Mouse (Mus musculus) neural tube, embryonic 12.5 days (tissue): Measurements from ENCODE around the gene Fibp. TPM values are rescaled to one million over a fixed set of nuclear protein-coding genes. Genes with fewer than 3 reads are reported as not detected.
A peak's percentile ranks its signal among the peaks of the same experiment; 100 is the strongest.
"Not testable (repeated sequence)": the region's sequence is repeated elsewhere in the genome, so short reads cannot be mapped to it uniquely, and the experiment has no call there.

Experiments used
- ATAC-seq: fragments of 200-750 bp; cut with Nextera tagmentation; 2 replicates; pipeline ENCODE4 v1.8.0; 2017; ENCODE audit warnings: low read depth, mild to moderate bottlenecking, moderate TSS enrichment, moderate library complexity; ENCODE audit not compliant: low FRiP score
- H3K27ac ChIP-seq: fragments of 300-500 bp; sonication (generic); 2 replicates; pipeline ENCODE4 v1.5.1; 2016
- H3K27me3 ChIP-seq: fragments of 300-500 bp; sonication (generic); replicated peaks from 2 replicates; pipeline ENCODE4 v1.6.1; 2016; ENCODE audit warnings: mild to moderate bottlenecking
- H3K36me3 ChIP-seq: fragments of 300-500 bp; sonication (generic); 2 replicates; pipeline ENCODE4 v1.6.1; 2016; ENCODE audit warnings: mild to moderate bottlenecking
- H3K4me1 ChIP-seq: fragments of 300-500 bp; sonication (generic); 2 replicates; pipeline ENCODE4 v1.6.1; 2016
- H3K4me2 ChIP-seq: fragments of 300-500 bp; sonication (generic); replicated peaks from 2 replicates; pipeline ENCODE4 v1.6.1; 2016; ENCODE audit warnings: mild to moderate bottlenecking
- H3K4me3 ChIP-seq: fragments of 300-500 bp; sonication (generic); 2 replicates; pipeline ENCODE4 v1.5.1; 2016
- H3K9ac ChIP-seq: fragments of 300-500 bp; sonication (generic); 2 replicates; pipeline ENCODE4 v1.6.1; 2016; ENCODE audit warnings: mild to moderate bottlenecking
- H3K9me3 ChIP-seq: fragments of 300-500 bp; sonication (generic); 2 replicates; pipeline ENCODE4 v1.6.1; 2016; ENCODE audit warnings: mild to moderate bottlenecking
- WGBS: fragments of 180-500 bp; shearing (Covaris S2); methylation state at CpG from one replicate; pipeline ENCODE4 v1.1.7; 2016; 5-methylcytosine and 5-hydroxymethylcytosine counted together
- polyA plus RNA-seq: library from polyadenylated mRNA; unstranded; fragments of >200 nt; fragmentation: Nextera tagmentation; extraction: Ambion mirVana; gene quantifications from 2 replicates; pipeline ENCODE4 v1.2.1, GENCODE M21; 2016

The Fibp gene
- polyA plus RNA-seq, 1 experiment from 2014 or later, result 142 TPM

- Histone ChIP-seq H3K9ac (no peak overlapping the region), H3K4me1 (peaks cover 12% of the 10 kb centered on the region), H3K36me3 (peaks cover 48% of the 10 kb centered on the region), H3K4me3 (no peak overlapping the region), H3K27me3 (no peaks in the 10 kb centered on the region), H3K4me2 (no peak overlapping the region), H3K27ac (no peak overlapping the region), H3K9me3 (no peaks in the 10 kb centered on the region)
- 94% methylated on average over 7 of the region's 7 CpGs for WGBS
- ATAC-seq, result no peak
Observed at GRCm38 (mm10) chr19:5485821-5486220, 25.4 kb downstream of the Fibp start.

GRCm38 (mm10) chr19:5486286-5486685 is 25.9 kb downstream of the Fibp start:
- no peak overlapping the region for H3K4me3 ChIP-seq
- ATAC-seq, result no peak
- peaks cover 48% of the 10 kb centered on the region for H3K36me3 ChIP-seq
- H3K9me3 ChIP-seq, result no peaks in the 10 kb centered on the region
- H3K27ac ChIP-seq, result no peak overlapping the region
- no peaks in the 10 kb centered on the region for H3K27me3 ChIP-seq
- no peak overlapping the region; the same call in 1 of the 2 replicates for H3K4me2 ChIP-seq
- peaks cover 12% of the 10 kb centered on the region for H3K4me1 ChIP-seq
- H3K9ac ChIP-seq, result 0 out of 2 replicates have a peak overlapping the region, but pooled peaks have one; percentile 21
- WGBS, result 93% methylated on average over 8 of the region's 8 CpGs

DNA sequence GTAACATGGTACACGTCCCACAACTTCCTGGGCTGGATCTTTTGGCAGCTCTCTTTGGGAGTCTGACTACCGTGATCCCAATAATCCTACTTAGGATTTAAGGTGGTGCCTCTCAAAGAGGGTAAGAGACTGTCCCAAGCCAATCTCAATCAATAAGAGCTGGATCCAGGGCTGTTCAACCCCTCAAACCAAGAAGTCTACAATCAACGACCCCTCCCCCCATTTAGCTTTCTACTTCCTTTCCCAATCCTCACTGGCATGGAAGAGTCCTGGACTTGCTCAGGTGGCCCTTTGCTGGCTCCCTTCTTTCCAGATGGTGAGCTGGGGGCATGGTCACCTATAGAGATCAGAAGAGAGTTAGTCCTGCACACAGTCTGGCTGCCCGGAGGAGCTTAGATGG is 26.4 kb downstream of the Fibp start:
- Histone ChIP-seq H3K27ac (no peak overlapping the region), H3K4me2 (peak overlapping the region; percentile 69), H3K27me3 (no peaks in the 10 kb centered on the region), H3K36me3 (peaks cover 43% of the 10 kb centered on the region), H3K4me1 (peaks cover 13% of the 10 kb centered on the region), H3K9me3 (no peaks in the 10 kb centered on the region), H3K4me3 (no peak overlapping the region), H3K9ac (0 out of 2 replicates have a peak overlapping the region, but pooled peaks have one; percentile 21)
- WGBS, result 88% methylated on average over 4 of the region's 4 CpGs
- ATAC-seq, result no peak

DNA sequence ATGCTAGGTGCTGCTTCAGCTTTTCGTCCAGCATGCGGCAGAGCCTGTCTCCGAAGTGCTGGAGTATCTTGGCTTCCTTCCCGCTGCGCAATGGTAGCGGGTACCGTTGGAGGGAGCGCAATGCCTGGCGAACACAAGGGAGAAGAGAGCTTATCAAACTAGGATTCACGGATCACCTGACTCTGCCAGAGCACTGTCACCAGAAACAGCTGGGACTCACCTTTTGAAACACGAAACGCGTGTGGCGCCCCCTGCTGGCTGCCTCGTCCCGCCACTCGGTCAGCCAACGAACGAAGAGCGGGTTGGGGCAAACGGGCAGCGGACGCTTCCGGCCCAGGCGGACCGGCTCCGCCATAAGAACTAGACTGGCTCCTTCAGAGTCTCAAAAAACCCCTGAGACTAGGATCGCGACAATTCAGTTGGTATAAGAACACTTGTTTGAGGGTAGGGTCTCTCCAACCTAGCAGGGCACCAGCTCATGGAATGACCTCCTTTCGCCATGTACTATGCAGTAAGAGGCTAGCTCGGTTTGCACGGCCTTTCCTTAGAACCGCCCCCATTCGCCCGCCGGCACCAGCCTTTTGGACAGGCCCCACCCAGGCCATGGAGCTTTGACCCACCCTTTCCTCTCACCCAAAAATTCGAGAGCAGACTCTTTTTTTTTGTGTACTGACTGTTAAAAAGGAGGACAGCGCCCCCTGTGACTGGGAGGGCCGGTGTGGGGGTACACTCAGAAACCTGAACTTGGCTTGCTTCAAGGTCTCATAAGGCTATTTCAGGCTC is 27.5 kb downstream of the Fibp start, which contains the start of gene Mus81:
TSS of gene Mus81 (minus strand) at position 635 of the 783 bp plus-strand sequence.
- 1% methylated on average over 39 of the region's 39 CpGs for WGBS
- H3K27me3 ChIP-seq, result no peaks in the 10 kb centered on the region
- peak within 1 kb of the TSS; percentile 41 for H3K4me3 ChIP-seq
- H3K4me2 ChIP-seq, result peak within 1 kb of the TSS; percentile 69
- peak within 1 kb of the TSS; percentile 62 for H3K9ac ChIP-seq
- peak; percentile 46 for ATAC-seq
- H3K36me3 ChIP-seq, result peaks cover 43% of the 10 kb centered on the region
- no peaks in the 10 kb centered on the region for H3K9me3 ChIP-seq
- peaks cover 25% of the 10 kb centered on the region for H3K4me1 ChIP-seq
- H3K27ac ChIP-seq, result peak within 1 kb of the TSS; percentile 97

DNA sequence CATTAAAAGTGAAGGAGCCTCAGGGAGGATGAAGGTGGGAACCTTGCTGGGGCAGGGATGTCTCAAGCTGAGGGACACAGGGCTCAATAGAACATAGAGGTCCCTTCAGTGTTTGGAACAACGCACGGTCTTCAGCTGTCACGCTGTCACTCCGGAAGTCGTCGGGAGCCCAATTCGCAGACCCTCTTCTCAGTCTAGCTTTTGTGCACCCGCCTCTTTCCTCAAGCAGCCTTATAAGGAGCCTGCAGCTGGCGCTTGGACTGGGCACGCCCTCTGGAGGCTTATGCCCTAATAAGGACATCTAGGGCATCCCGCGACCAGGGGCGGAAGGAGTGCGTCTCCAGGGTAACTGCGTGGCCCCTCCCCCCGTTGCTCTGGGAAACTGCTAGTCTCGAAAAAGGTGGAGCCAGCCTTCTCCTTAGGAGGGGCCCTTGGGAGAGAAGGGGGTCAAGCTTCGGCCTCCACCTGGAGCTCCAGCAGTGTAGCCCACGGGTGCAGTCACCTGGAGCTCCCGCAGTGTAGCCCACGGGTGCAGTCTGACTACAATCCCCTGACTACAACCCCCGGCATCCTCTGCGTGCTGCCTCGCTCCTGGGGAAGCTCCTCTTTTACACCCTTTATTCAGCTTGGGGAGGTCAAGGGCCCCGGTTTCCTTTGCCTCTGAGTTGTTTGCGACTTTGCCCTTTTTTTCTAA is 28.6 kb downstream of the Fibp start:
- H3K36me3 ChIP-seq, result peaks cover 43% of the 10 kb centered on the region
- H3K27me3 ChIP-seq, result no peaks in the 10 kb centered on the region
- H3K4me2 ChIP-seq, result peak overlapping the region; percentile 69
- no peaks in the 10 kb centered on the region for H3K9me3 ChIP-seq
- peak overlapping the region; percentile 97 for H3K27ac ChIP-seq
- H3K4me1 ChIP-seq, result peaks cover 26% of the 10 kb centered on the region
- H3K9ac ChIP-seq, result peak overlapping the region; percentile 62
- peak overlapping the region; percentile 41 for H3K4me3 ChIP-seq
- under 1% methylated on average over 26 of the region's 26 CpGs for WGBS
- peak; percentile 78 for ATAC-seq

DNA sequence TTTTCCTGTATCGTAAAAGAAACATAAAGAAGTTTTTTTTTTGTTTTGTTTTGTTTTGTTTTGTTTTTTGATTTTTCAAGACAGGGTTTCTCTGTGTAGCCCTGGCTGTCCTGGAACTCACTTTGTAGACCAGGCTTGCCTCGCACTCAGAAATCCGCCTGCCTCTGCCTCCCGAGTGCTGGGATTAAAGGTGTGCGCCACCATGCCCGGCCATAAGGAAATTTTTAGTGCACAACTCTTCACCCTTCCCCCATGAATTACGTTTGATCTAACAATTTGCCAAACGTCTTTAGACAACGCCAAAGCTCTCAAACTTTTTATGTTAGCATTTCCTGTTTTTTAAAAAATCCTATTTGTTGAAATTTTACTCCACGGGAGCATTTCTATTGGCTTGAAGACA is 29.3 kb downstream of the Fibp start:
- ATAC-seq, H3K4me3 ChIP-seq, H3K9ac ChIP-seq, H3K9me3 ChIP-seq, H3K27me3 ChIP-seq: not testable (repeated sequence)
- H3K36me3 ChIP-seq, result peaks cover 43% of the 10 kb centered on the region
- WGBS, result 55% methylated on average over 10 of the region's 10 CpGs
- H3K4me1 ChIP-seq, result peaks cover 26% of the 10 kb centered on the region
- peak overlapping the region; percentile 82 for H3K4me2 ChIP-seq
- H3K27ac ChIP-seq, result peak overlapping the region; percentile 99; the same call in 1 of the 2 replicates

DNA sequence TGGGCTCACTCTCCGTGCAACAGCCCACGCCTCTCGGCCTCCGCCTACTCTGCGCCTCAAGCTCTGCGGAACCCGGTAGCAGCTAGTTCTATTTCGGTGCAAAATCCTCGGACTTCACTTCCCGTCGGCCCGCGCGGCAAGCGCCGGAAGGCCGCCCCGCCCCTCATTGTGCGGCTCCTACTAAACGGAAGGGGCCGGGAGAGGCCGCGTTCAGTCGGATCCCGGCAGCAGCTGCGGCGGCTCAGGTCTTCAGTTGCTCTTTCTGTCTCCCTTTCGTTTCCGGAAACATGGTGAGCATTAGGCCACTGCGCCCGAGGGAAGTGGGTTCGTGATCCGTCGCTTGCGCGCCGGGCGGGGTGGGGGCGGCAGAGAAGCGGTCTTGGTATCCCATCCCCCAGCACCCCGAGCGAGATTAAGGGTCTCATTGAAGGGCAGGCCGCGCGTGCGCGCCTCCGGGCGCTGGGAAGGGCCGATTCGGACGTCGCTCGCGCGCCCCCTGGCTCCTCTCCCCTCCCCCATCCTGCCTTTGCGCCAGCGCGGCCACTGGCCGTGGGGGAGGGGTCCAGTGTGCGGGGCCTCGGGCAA is 30.0 kb downstream of the Fibp start, which contains the start of gene Cfl1:
TSS of gene Cfl1 (plus strand) at position 143 of the 585 bp plus-strand sequence.
- peak within 1 kb of the TSS; percentile 93 for H3K4me3 ChIP-seq
- H3K9ac ChIP-seq, result peak within 1 kb of the TSS; percentile 91
- under 1% methylated on average over 62 of the region's 62 CpGs for WGBS
- no peaks in the 10 kb centered on the region for H3K9me3 ChIP-seq
- peak within 1 kb of the TSS; percentile 99 for H3K27ac ChIP-seq
- H3K4me2 ChIP-seq, result peak within 1 kb of the TSS; percentile 82
- peaks cover 26% of the 10 kb centered on the region for H3K4me1 ChIP-seq
- H3K27me3 ChIP-seq, result no peaks in the 10 kb centered on the region
- peaks cover 40% of the 10 kb centered on the region for H3K36me3 ChIP-seq
- peak; percentile 67 for ATAC-seq

- Histone ChIP-seq H3K36me3 (peaks cover 41% of the 10 kb centered on the region), H3K4me1 (peaks cover 26% of the 10 kb centered on the region), H3K9ac (peak overlapping the region; percentile 91), H3K27me3 (no peaks in the 10 kb centered on the region), H3K27ac (peak overlapping the region; percentile 99), H3K4me2 (peak overlapping the region; percentile 82), H3K9me3 (no peaks in the 10 kb centered on the region), H3K4me3 (peak overlapping the region; percentile 93)
- ATAC-seq, result peak; percentile 45
- under 1% methylated on average over 59 of the region's 59 CpGs for WGBS
Observed at GRCm38 (mm10) chr19:5490898-5491708, 30.7 kb downstream of the Fibp start.

GRCm38 (mm10) chr19:5492641-5493040 is 32.2 kb downstream of the Fibp start:
- no peaks in the 10 kb centered on the region for H3K9me3 ChIP-seq
- peaks cover 53% of the 10 kb centered on the region for H3K36me3 ChIP-seq
- no peak overlapping the region for H3K27ac ChIP-seq
- 90% methylated on average over 4 of the region's 4 CpGs for WGBS
- peak overlapping the region; percentile 82 for H3K4me2 ChIP-seq
- H3K4me1 ChIP-seq, result peaks cover 16% of the 10 kb centered on the region
- no peaks in the 10 kb centered on the region for H3K27me3 ChIP-seq
- H3K4me3 ChIP-seq, result peak overlapping the region; percentile 3; the same call in 1 of the 2 replicates
- H3K9ac ChIP-seq, result no peak overlapping the region
- ATAC-seq, result no peak

DNA sequence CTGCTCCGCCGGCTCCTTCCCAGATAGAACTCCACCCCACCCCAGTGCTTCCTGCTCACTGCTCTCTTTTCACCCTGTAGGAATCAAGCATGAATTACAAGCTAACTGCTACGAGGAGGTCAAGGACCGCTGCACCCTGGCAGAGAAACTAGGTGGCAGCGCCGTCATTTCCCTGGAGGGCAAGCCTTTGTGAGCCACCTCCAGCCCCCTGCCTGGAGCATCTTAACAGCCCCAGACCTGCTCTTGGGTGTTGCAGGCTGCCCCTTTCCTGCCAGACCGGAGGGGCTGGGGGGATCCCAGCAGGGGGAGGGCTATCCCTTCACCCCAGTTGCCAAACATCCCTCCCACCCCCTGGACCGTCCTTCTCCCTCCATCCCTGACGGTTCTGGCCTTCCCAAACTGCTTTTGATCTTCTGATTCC is 32.9 kb downstream of the Fibp start:
- H3K4me2 ChIP-seq, H3K27ac ChIP-seq, H3K9me3 ChIP-seq, ATAC-seq, H3K4me3 ChIP-seq, H3K27me3 ChIP-seq, H3K9ac ChIP-seq: not testable (repeated sequence)
- Histone ChIP-seq H3K4me1 (peaks cover 13% of the 10 kb centered on the region), H3K36me3 (peaks cover 60% of the 10 kb centered on the region)
- WGBS, result 61% methylated on average over 9 of the region's 9 CpGs

DNA sequence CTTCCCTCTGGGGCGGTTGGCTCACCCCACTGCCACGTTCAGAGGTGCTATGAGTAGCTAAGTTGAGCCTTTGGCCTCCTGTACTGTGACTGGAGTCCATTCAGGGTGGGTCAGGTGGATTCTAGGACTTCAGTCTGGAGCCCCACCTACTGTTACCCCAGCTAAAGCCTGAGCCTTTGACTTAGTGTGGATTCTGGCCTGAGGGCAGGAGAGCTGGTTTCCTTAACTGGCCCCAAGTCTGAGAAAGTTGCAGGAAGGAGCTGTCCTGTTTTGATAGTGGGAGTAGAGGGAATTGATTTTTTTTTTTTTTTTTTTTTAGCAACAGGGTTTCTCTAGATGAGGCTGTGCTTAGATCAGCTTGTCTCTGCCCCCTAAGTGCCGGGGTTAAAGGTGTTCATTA is 33.9 kb downstream of the Fibp start:
- Histone ChIP-seq H3K27ac (no peak overlapping the region), H3K4me2 (no peak overlapping the region), H3K4me3 (no peak overlapping the region), H3K4me1 (peaks cover 13% of the 10 kb centered on the region), H3K9me3 (no peaks in the 10 kb centered on the region), H3K36me3 (peaks cover 61% of the 10 kb centered on the region), H3K9ac (no peak overlapping the region), H3K27me3 (no peaks in the 10 kb centered on the region)
- ATAC-seq, result no peak
- WGBS, result 96% methylated on average over 3 of the region's 3 CpGs
